Mouse (Mus musculus) E14TG2a.4 (cell line): ENCODE results near the gene Gnai2.
"Not testable (repeated sequence)": the region's sequence is repeated elsewhere in the genome, so short reads cannot be mapped to it uniquely, and the experiment has no call there.

Experiments used
- H3K27me3 ChIP-seq: 2 replicates; pipeline ENCODE4 v1.6.1; 2014; ENCODE audit warnings: low read length, control low read depth; ENCODE audit not compliant: insufficient read depth
- H3K36me3 ChIP-seq: 2 replicates; pipeline ENCODE4 v1.6.1; 2014; ENCODE audit warnings: low read length, control low read depth; ENCODE audit not compliant: insufficient read depth
- H3K4me1 ChIP-seq: replicated peaks from 2 replicates; pipeline ENCODE4 v1.6.1; 2014; ENCODE audit warnings: low read depth, low read length, control low read depth
- H3K4me3 ChIP-seq: replicated peaks from 2 replicates; pipeline ENCODE4 v1.5.1; 2014; ENCODE audit warnings: mild to moderate bottlenecking, low read length
- H3K9me3 ChIP-seq: 2 replicates; pipeline ENCODE4 v1.6.1; 2014; ENCODE audit warnings: low read length, control low read depth
- CTCF ChIP-seq: conservative IDR thresholded peaks from 2 replicates; pipeline ENCODE4 v1.5.1; 2014; ENCODE audit warnings: low read length
- NANOG ChIP-seq: IDR thresholded peaks from 2 replicates; pipeline ENCODE4 v1.6.1; 2014; ENCODE audit warnings: borderline replicate concordance, low read length, mixed read lengths
- POU5F1 ChIP-seq: IDR thresholded peaks from 2 replicates; pipeline ENCODE4 v1.6.1; 2014; ENCODE audit warnings: low read length, borderline replicate concordance

Gnai2 gene

GRCm38 (mm10) chr9:107576357-107577107, 58.6 kb downstream of the Gnai2 start, which contains the start of gene Hyal1:
Hyal1 (plus strand) TSS chr9:107576927.
- Histone ChIP-seq H3K27me3 (no peaks in the 10 kb centered on the region), H3K9me3 (no peaks in the 10 kb centered on the region), H3K4me1 (peaks cover 78% of the 10 kb centered on the region), H3K36me3 (peaks cover 30% of the 10 kb centered on the region), H3K4me3 (peak within 1 kb of the TSS; percentile 77)
- TF ChIP-seq CTCF (no peak), NANOG (no peak), POU5F1 (no peak)

- Histone ChIP-seq H3K36me3 (peaks cover 38% of the 10 kb centered on the region), H3K9me3 (no peaks in the 10 kb centered on the region), H3K4me3 (peak overlapping the region; percentile 11; the same call in 1 of the 2 replicates), H3K27me3 (peaks cover 5% of the 10 kb centered on the region), H3K4me1 (peaks cover 78% of the 10 kb centered on the region)
- TF ChIP-seq NANOG, result no peak
- no peak for TF ChIP-seq POU5F1
- TF ChIP-seq CTCF, result no peak
These were observed 59.4 kb downstream of the Gnai2 start for GRCm38 (mm10) chr9:107575579-107576356.

- not testable (repeated sequence) for H3K4me3 ChIP-seq, H3K9me3 ChIP-seq
- Histone ChIP-seq H3K4me1 (peaks cover 73% of the 10 kb centered on the region), H3K36me3 (peaks cover 28% of the 10 kb centered on the region), H3K27me3 (peaks cover 19% of the 10 kb centered on the region)
- TF ChIP-seq CTCF, result peak; percentile 25
These were observed 61.4 kb downstream of the Gnai2 start for GRCm38 (mm10) chr9:107573774-107574173.

GRCm38 (mm10) chr9:107572327-107572662, 62.9 kb downstream of the Gnai2 start:
- TF ChIP-seq NANOG (no peak), POU5F1 (no peak), CTCF (no peak)
- Histone ChIP-seq H3K4me1 (peaks cover 71% of the 10 kb centered on the region), H3K4me3 (no peak overlapping the region; the same call in 1 of the 2 replicates), H3K9me3 (no peaks in the 10 kb centered on the region), H3K36me3 (peaks cover 27% of the 10 kb centered on the region), H3K27me3 (peaks cover 25% of the 10 kb centered on the region)

- Histone ChIP-seq H3K9me3 (no peaks in the 10 kb centered on the region), H3K36me3 (peaks cover 27% of the 10 kb centered on the region), H3K27me3 (peaks cover 28% of the 10 kb centered on the region), H3K4me3 (peak overlapping the region; percentile 89), H3K4me1 (peaks cover 71% of the 10 kb centered on the region)
- TF ChIP-seq CTCF, result no peak
- no peak for TF ChIP-seq NANOG
- no peak for TF ChIP-seq POU5F1
These were observed 63.4 kb downstream of the Gnai2 start for GRCm38 (mm10) chr9:107571534-107572326.

GRCm38 (mm10) chr9:107570845-107571244, 64.3 kb downstream of the Gnai2 start:
- Histone ChIP-seq H3K4me3 (peak overlapping the region; percentile 89), H3K9me3 (no peaks in the 10 kb centered on the region), H3K4me1 (peaks cover 65% of the 10 kb centered on the region), H3K27me3 (peaks cover 28% of the 10 kb centered on the region), H3K36me3 (peaks cover 27% of the 10 kb centered on the region)
- TF ChIP-seq CTCF, result no peak

GRCm38 (mm10) chr9:107570016-107570415, 65.2 kb downstream of the Gnai2 start:
- Histone ChIP-seq H3K4me3 (peak overlapping the region; percentile 89), H3K9me3 (no peaks in the 10 kb centered on the region), H3K27me3 (peaks cover 28% of the 10 kb centered on the region), H3K4me1 (peaks cover 65% of the 10 kb centered on the region), H3K36me3 (peaks cover 33% of the 10 kb centered on the region)
- TF ChIP-seq CTCF (no peak), POU5F1 (no peak), NANOG (no peak)

GRCm38 (mm10) chr9:107569270-107569669, 65.9 kb downstream of the Gnai2 start:
- no peaks in the 10 kb centered on the region for H3K9me3 ChIP-seq

More at GRCm38 (mm10) chr9:107569270-107569669, 65.9 kb downstream of the Gnai2 start:
- Histone ChIP-seq H3K4me3 (peak overlapping the region; percentile 89), H3K36me3 (peaks cover 40% of the 10 kb centered on the region), H3K27me3 (peaks cover 28% of the 10 kb centered on the region), H3K4me1 (peaks cover 65% of the 10 kb centered on the region)
- TF ChIP-seq CTCF, result no peak
- TF ChIP-seq POU5F1, result no peak
- no peak for TF ChIP-seq NANOG
